Mouse (Mus musculus): ENCODE measurements around the gene Spatc1l.

The Spatc1l gene

GRCm38 (mm10) chr10:76596338-76596737 is 34.3 kb downstream of the Spatc1l start:
- no peak for DNase-seq (ENCODE audit: low spot score in 2 of 2)

DNA sequence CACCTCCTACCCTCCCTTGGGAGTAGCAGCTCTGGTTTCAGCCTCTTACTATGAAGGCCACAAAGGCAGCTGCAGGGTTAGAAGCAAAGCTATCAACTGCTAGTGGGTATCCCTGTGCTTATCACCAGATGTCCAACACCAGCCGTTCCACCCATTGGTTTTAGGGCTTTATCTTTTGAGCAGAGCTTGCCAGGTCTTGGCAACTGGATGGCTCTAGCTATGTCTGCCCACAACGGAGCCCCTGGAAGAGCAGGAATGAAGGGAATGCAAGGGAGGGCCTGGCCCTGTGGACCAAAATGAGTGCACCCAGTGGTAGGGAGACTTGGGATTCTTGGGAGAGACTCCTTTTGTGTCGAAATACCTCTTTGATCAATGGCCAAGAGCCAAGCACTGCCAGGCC is 40.6 kb downstream of the Spatc1l start:
- DNase-seq (ENCODE audit: low spot score in 2 of 2): no peak

DNA sequence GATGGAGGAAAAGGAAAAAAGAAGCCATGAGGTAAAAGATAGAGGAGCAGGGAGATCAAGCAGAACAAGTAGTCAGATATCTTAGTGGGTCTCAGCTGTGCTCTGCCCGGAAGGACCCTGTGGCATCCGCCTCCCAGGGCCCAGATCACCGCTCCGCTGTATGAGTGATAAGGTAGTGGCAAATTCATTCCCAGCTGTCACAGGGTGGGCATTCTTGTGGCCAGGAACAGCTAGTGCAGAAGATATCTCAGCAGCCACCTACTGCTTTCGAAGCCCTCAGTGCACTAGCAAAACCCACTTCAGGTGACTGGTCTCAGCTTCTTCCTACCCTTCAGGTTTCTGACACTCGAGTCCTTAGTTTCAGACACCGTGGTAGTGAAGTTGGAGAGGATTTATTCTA is 50.4 kb downstream of the Spatc1l start:
- no peak for DNase-seq (ENCODE audit: low spot score in 2 of 2)
